Mouse (Mus musculus) Patski (cell line): ENCODE measurements around the gene Ttll11. TPM values are rescaled to one million over a fixed set of nuclear protein-coding genes. Genes with fewer than 3 reads are reported as not detected.

Experiments used
- ATAC-seq: fragments of 100-300 bp; one replicate; pipeline ENCODE4 v1.8.0; 2021
- CTCF ChIA-PET: fragments of 350-600 bp; sonication (Branson Sonifier 250); formaldehyde crosslinking; loops from one replicate; lab custom pipeline; 2022; ENCODE audit warnings: inconsistent platforms; lab: Charles Lee
- POLR2A ChIA-PET: fragments of 350-600 bp; sonication (Branson Sonifier 250); formaldehyde crosslinking; loops from one replicate; lab custom pipeline; 2022; ENCODE audit warnings: antibody characterized with exemption, inconsistent platforms; lab: Charles Lee
- DNase-seq: peaks from one replicate; pipeline ENCODE4 v3.0.0-alpha.2; 2011; ENCODE audit warnings: low read depth, low spot score
- H3K27me3 ChIP-seq: fragments of 371-371 bp; one replicate; pipeline ENCODE4 v1.5.1; 2021
- CTCF ChIP-seq: fragments of 100-300 bp; IDR thresholded peaks from one replicate; pipeline ENCODE4 v1.5.1; 2021
- in situ Hi-C: fragments of 300-500 bp; cut with MboI; formaldehyde crosslinking; loops from 3 replicates; pipeline ENCODE4 v1.11.1; 2018; ENCODE audit warnings: low pct_unique_long_range_greater_than_20kb, mixed read lengths
- polyA plus RNA-seq: library from polyadenylated mRNA; unstranded; gene quantifications from one replicate; pipeline ENCODE4 v1.2.3, GENCODE M21; 2021

The Ttll11 gene
- polyA plus RNA-seq, 1 experiment from 2014 or later = 2.4 TPM

DNA sequence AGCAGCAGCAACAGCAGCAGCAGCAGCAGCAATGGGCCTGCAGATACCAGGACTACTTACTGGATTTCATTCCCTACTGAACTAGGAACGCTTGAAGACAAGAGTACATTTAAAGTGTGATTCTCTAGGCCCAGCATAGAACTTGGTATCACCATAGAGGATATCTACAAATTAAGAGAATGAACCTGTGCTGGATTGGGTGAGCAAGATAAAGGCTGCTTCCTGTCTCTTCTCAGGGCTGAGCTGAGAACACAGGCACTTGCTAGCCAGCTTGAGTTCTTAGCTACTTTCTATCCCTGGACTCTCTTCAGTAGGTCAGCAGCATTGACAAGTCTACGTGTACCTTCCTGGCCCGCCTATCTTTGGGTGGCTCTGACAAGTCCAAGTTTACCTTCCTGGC lies 2.0 kb downstream of the Ttll11 start:
- in situ Hi-C loops = no loop called here
- DNase-seq (no peak), ATAC-seq (no peak)
- ChIA-PET POLR2A (no interaction called here), CTCF (no interaction called here)
- H3K27me3 ChIP-seq = no peaks in the 10 kb centered on the region
- no peak for TF ChIP-seq CTCF

DNA sequence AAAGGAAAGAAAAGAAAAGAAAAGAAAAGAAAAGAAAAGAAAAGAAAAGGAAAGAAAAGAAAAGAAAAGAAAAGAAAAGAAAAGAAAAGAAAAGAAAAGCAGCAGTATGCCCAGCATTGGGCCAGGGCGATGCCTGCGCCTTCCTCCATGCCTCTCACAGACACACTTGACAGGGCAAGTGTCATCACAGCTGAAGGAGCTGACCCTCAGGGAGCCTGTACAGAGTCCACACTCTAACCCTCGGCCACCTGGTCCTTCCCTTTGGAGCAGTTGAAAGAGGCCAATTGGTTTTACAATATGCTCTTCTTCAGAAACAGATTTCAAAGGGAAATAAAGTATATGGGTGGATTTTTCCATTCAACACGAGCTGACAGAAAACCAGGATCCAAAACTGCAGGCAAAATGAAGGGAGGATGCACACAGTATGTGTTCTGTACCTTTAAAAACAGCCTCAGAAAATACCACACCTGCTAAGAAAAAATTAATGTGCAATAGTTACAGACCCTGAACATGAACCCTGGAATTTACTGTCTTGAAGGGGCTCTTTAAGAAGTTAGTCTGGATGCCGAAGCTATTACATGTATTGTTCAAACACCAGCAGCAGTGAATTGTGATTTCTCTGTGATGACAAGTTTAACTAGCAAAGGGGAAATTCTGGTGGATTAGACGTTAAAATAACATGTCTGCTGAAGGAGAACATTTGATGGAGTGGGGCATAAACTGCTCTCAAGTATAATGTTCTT lies 7.3 kb downstream of the Ttll11 start:
- no peak for TF ChIP-seq CTCF
- CTCF ChIA-PET = interaction anchor here (0.9 kb wide), 1 partner anchor 26 kb away, joined by 3 read pairs; no protein-coding TSS in a partner anchor
- no peak for ATAC-seq

DNA sequence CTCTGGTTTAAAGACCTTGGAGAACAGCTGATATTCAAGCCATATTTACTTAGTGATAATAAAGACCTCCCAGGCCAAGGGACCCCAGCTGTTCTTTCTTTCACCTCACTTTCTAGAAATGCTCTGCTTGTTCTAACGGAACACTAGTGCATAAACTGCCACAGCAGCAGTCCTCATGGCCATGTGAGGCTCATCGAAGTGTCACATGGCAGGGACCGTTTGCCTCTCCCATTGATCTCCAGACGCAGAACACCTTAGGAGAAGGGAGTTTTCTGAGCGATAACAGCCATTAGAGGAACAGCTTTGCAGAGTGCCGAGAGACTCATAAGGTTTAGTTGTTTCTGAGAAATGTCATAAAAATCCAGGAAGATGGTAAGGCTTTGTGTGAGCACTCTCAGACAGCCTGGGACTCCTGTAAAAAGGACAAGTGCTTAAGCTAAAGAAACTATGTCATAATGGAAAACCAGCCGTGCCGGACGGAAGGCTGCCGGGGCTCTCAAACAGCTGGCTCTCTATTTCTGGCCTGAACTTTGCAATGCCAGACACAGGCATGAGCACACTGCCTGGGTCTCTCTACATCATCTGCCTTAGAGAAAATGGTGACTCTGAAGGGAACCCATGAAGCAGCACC lies 13.7 kb downstream of the Ttll11 start:
- CTCF ChIA-PET = interaction anchor here (1.0 kb wide), 1 partner anchor 14 kb away, joined by 3 read pairs; no protein-coding TSS in a partner anchor
- in situ Hi-C loops = no loop called here
- POLR2A ChIA-PET = no interaction called here
- DNase-seq = no peak
- H3K27me3 ChIP-seq = no peaks in the 10 kb centered on the region
- no peak for ATAC-seq
- no peak for TF ChIP-seq CTCF

More for the DNA sequence above, 7.3 kb downstream of the Ttll11 start:
- DNase-seq = no peak
- H3K27me3 ChIP-seq = no peaks in the 10 kb centered on the region
- in situ Hi-C loops = no loop called here
- POLR2A ChIA-PET = no interaction called here

DNA sequence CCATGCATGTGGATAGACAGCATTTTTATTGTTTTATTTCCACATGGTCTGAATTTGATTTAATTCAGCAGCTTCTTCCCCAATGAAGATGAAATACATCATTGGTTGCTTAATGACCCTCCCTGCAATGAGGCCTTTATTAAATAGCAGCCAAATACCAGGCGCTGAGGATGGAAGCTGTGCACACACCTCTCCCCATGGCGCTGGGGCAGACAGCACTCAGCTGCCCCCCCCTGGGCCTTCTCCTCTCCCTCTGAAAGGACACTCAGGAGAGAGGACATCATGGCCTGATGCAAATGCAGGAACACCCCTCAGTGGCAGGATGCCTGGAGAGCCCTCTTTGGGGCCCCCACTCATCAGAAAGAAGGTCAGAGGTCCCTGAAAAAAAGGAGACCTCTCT lies 16.4 kb downstream of the Ttll11 start:
- DNase-seq (no peak), ATAC-seq (no peak)
- TF ChIP-seq CTCF = no peak
- ChIA-PET POLR2A (no interaction called here), CTCF (no interaction called here)
- in situ Hi-C loops = no loop called here
- H3K27me3 ChIP-seq = no peaks in the 10 kb centered on the region

DNA sequence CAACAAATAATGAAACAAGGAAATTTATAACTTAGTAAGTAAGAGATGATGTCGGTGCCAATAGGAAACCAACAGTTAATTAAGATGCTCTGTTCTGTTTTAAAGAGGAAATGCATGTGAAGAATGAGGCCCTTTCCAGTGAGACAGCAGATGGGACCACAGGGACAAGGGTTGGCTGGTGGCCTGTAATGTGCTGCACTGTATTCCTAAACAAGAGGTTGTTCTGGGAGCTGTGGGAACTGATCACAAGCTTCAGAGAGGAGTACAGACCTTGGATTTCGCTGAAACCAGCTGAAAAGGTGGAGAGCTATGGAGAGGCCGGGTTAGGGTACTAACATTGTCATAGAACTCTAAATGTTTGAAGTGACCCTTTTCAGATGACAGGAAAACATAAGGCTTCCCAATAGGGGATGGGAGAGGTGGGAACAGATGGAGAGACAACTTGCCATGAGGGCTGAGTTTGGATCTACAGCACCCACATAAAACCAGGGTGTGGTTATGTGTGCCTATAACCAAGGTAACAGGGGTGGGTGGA lies 18.1 kb downstream of the Ttll11 start:
- CTCF ChIA-PET = no interaction called here
- in situ Hi-C loops = no loop called here
- ATAC-seq (no peak), DNase-seq (no peak)
- POLR2A ChIA-PET = no interaction called here
- no peaks in the 10 kb centered on the region for H3K27me3 ChIP-seq
- no peak for TF ChIP-seq CTCF

DNA sequence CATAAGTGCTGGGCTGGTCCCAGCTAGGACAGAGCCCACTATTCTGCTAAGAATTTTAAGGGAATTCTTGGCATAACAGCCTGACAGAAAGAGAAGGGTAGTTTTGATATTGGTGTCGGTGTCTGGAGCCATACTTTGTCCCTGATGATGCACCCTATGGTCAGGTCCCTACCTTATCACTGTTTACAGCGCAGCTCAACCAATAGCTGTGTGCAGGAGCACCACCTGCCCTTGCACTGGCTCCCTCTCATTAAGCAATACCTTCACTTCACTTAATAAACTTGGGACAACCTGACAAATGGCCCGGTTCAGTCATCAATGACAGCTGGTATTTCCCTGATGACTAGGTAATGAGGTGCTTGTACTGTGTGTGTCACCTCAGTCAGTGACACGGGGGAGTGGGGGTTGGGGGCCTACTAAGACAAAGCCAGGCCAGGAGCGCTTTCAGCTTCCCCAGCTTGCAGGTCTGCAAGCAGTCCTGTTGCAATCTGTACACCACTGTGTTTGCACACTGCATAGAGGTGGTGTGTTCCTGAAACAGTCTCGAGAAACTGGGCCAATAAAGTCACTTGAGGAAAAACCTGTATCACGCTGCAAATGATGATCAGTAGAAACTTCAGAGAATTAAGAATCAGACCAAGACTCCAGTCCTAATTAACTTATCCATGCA lies 22.1 kb downstream of the Ttll11 start:
- CTCF ChIA-PET = interaction anchor here (0.8 to 2.0 kb wide), 3 partner anchors 9 to 26 kb away, joined by 3 to 6 read pairs (median 3); no protein-coding TSS in a partner anchor
- ATAC-seq (no peak), DNase-seq (no peak)
- no peaks in the 10 kb centered on the region for H3K27me3 ChIP-seq
- TF ChIP-seq CTCF = no peak
- in situ Hi-C loops = no loop called here
- POLR2A ChIA-PET = no interaction called here

DNA sequence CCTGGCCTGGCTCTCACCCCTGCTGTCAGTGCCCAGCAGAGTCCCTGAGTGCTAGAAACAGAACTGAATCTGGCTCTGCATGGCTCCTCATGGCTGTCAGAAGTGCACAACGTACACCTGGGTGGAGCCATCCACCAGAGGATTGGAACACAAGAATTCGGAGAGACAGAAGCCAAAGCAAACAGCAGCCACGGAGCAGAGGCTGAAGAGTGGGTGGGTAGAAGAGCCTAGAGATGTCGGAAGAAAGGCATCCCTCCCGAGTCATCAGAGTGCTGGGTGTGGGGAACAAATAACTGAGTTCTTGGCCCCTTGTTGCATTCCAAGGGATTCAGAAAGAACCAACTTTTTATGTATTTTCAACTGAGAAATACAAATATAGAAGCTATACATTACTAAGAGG lies 24.5 kb downstream of the Ttll11 start:
- ATAC-seq (peak; percentile 57), DNase-seq (no peak)
- no peak for TF ChIP-seq CTCF
- H3K27me3 ChIP-seq = no peaks in the 10 kb centered on the region
- in situ Hi-C loops = no loop called here
- CTCF ChIA-PET = interaction anchor here (1.0 kb wide), 1 partner anchor 13 kb away, joined by 3 read pairs; no protein-coding TSS in a partner anchor
- POLR2A ChIA-PET = no interaction called here

DNA sequence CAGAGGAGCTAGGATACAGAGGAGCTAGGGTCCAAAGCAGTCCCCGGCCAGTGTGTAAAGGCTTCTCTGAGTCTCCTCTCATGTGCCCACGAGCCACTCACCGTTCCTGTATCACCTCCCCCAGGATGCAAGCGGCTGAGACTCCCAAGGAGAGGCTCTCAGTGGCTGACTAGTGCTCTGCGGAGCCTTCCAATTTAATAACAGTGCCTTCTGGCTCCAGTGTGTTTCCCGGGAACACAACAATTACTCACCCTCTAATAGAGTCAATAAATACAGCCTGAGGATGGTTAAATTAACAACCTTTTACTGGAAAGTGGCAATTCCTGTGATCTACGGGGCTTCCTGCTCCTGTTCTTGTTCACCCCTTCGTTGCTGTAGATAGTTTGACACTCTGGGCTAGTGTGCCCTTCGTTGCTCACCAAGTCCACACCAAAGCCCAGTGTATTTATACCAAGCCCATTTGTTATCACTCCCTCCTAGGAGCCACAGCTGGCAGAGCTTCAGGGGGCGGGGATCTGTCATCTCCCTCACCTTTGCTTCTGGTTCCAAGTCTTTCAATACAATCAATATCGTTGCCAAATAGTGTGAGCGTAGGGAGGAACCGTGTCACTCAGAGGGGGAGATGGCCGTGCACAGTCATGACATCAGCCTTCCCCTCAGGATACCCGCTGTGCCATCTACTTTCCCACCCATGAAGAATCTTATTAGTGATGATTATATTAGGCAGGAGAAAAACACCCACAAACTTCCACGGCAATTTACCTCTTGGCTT lies 27.3 kb downstream of the Ttll11 start:
- ATAC-seq (no peak), DNase-seq (no peak)
- CTCF ChIA-PET = interaction anchor here (1.0 kb wide), 1 partner anchor 13 kb away, joined by 3 read pairs; no protein-coding TSS in a partner anchor
- in situ Hi-C loops = no loop called here
- POLR2A ChIA-PET = no interaction called here
- no peak for TF ChIP-seq CTCF
- H3K27me3 ChIP-seq = no peaks in the 10 kb centered on the region

DNA sequence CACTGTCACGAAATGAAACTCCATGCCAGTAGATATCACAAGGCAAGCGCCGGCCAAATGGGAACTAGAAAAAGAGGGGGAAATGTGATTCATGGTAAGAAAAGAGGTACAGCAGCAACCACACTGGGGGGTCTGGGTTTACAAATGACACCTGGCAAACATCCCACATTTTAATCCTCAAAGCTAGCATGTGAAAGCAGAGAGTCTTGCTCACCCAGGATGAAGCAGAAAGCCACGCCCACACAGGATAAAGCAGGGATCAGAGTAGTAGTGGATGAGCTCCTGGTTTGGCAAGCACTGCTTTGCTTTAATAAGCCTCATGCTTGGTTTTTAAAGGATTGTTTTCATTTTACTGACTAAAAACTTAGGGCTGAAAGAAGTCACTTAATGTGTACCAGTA lies 34.8 kb downstream of the Ttll11 start:
- H3K27me3 ChIP-seq = no peaks in the 10 kb centered on the region
- no peak for ATAC-seq
- DNase-seq = peak; percentile 74
- CTCF ChIA-PET = interaction anchor here (0.7 kb wide), 1 partner anchor 295 kb away, joined by 3 read pairs; no protein-coding TSS in a partner anchor
- in situ Hi-C loops = no loop called here
- TF ChIP-seq CTCF = no peak
- POLR2A ChIA-PET = no interaction called here

DNA sequence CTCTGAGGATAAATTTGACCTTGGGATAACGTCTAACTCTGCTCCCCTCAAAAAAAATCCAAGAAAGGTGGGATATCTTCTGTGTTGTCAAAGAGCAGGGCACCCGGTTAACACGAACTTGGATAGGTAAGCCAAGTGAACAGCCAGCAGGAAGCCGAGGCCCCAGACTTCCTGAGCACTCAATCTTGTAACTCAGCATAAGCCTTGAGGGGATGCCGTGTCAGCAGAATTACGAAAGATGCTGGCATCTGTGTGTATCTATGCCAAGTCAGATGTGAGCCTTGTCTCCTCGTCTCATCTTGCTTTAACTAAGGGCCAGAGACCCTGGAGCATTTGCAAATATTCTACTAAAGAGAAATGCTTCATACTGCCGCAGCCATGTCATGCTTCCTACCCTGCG lies 36.8 kb downstream of the Ttll11 start:
- in situ Hi-C loops = no loop called here
- POLR2A ChIA-PET = no interaction called here
- DNase-seq (no peak), ATAC-seq (no peak)
- no peaks in the 10 kb centered on the region for H3K27me3 ChIP-seq
- CTCF ChIA-PET = no interaction called here
- no peak for TF ChIP-seq CTCF
